Mouse (Mus musculus) midbrain, embryonic 13.5 days (tissue): ENCODE data around the gene Cyp4x1. TPM values are rescaled to one million over a fixed set of nuclear protein-coding genes. Genes with fewer than 3 reads are reported as not detected.

Experiments used
- ATAC-seq: fragments of 200-750 bp; cut with Nextera tagmentation; 2 replicates; pipeline ENCODE4 v1.8.0; 2017; ENCODE audit warnings: mild to moderate bottlenecking, moderate TSS enrichment, moderate library complexity
- H3K27ac ChIP-seq: fragments of 300-500 bp; sonication (generic); 2 replicates; pipeline ENCODE4 v1.5.1; 2015; ENCODE audit warnings: inconsistent platforms, mild to moderate bottlenecking, moderate library complexity
- H3K27me3 ChIP-seq: fragments of 300-500 bp; sonication (generic); 2 replicates; pipeline ENCODE4 v1.6.1; 2015; ENCODE audit warnings: mild to moderate bottlenecking, inconsistent platforms
- H3K36me3 ChIP-seq: fragments of 300-500 bp; sonication (generic); 2 replicates; pipeline ENCODE4 v1.6.1; 2015; ENCODE audit warnings: mild to moderate bottlenecking, inconsistent platforms
- H3K4me1 ChIP-seq: fragments of 300-500 bp; sonication (generic); replicated peaks from 2 replicates; pipeline ENCODE4 v1.6.1; 2015; ENCODE audit warnings: inconsistent platforms
- H3K4me2 ChIP-seq: fragments of 300-500 bp; sonication (generic); replicated peaks from 2 replicates; pipeline ENCODE4 v1.6.1; 2015; ENCODE audit warnings: moderate library complexity, mild to moderate bottlenecking, inconsistent platforms
- H3K4me3 ChIP-seq: fragments of 300-500 bp; sonication (generic); replicated peaks from 2 replicates; pipeline ENCODE4 v1.5.1; 2015; ENCODE audit warnings: mild to moderate bottlenecking, inconsistent platforms
- H3K9ac ChIP-seq: fragments of 300-500 bp; sonication (generic); replicated peaks from 2 replicates; pipeline ENCODE4 v1.6.1; 2015; ENCODE audit warnings: mild to moderate bottlenecking, inconsistent platforms
- H3K9me3 ChIP-seq: fragments of 300-500 bp; sonication (generic); 2 replicates; pipeline ENCODE4 v1.6.1; 2016; ENCODE audit warnings: mild to moderate bottlenecking, inconsistent platforms
- WGBS: fragments of 180-500 bp; shearing (Covaris S2); methylation state at CpG from one replicate; pipeline ENCODE4 v1.1.7; 2015; 5-methylcytosine and 5-hydroxymethylcytosine counted together
- polyA plus RNA-seq: library from polyadenylated mRNA; unstranded; fragments of >200 nt; fragmentation: Nextera tagmentation; extraction: Ambion mirVana; gene quantifications from 2 replicates; pipeline ENCODE4 v1.2.1, GENCODE M21; 2015

The Cyp4x1 gene
- polyA plus RNA-seq, 1 experiment from 2014 or later, result 3.6 TPM

DNA sequence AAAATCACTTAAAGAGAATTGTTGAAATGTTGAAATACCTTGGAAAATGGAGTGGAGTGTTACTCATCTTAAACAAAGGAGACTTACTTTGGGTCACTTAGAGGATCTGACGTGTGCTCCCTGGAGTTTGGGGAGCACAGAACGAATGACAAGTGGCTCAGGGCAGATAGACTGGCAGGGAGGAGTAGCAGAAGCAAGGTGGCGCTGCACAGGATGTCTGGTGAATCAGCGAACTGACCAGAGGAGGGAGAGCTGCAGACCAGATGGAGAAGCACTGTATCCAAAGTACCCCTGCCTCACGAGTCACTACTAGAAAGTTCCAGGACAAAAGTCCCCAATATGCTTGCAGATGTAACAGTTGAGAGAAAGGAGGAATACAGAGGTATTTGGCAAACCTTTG lies 20.8 kb downstream of the Cyp4x1 start:
- WGBS, result 30% methylated on average over 5 of the region's 5 CpGs
- Histone ChIP-seq H3K4me1 (no peaks in the 10 kb centered on the region), H3K27me3 (no peaks in the 10 kb centered on the region), H3K27ac (no peak overlapping the region), H3K9me3 (no peaks in the 10 kb centered on the region), H3K4me2 (no peak overlapping the region), H3K36me3 (no peaks in the 10 kb centered on the region), H3K4me3 (no peak overlapping the region), H3K9ac (no peak overlapping the region)
- ATAC-seq, result no peak

DNA sequence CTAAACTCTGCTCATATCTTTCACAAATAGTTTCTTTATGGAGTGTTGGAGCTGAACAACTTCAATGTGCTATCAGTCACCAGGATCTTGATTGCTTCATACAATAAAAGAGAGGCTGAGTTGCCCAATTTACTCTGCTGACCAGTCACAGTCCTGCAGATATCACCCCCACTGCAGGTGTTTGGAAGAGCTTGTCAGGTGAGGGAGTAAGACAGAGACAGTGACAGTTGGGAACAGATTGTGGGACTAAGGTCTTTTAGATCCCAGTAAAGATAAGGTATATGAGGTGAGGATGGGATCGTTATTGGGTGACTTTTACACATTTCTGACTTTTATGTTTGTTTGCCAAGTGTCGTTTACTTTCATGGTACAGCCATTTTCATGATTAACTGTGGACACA lies 22.9 kb downstream of the Cyp4x1 start:
- WGBS, result 77% methylated on average over 2 of the region's 2 CpGs
- Histone ChIP-seq H3K4me3 (no peak overlapping the region), H3K27me3 (no peaks in the 10 kb centered on the region), H3K36me3 (no peaks in the 10 kb centered on the region), H3K27ac (no peak overlapping the region), H3K9ac (no peak overlapping the region), H3K9me3 (no peaks in the 10 kb centered on the region), H3K4me2 (no peak overlapping the region), H3K4me1 (no peaks in the 10 kb centered on the region)
- no peak for ATAC-seq

DNA sequence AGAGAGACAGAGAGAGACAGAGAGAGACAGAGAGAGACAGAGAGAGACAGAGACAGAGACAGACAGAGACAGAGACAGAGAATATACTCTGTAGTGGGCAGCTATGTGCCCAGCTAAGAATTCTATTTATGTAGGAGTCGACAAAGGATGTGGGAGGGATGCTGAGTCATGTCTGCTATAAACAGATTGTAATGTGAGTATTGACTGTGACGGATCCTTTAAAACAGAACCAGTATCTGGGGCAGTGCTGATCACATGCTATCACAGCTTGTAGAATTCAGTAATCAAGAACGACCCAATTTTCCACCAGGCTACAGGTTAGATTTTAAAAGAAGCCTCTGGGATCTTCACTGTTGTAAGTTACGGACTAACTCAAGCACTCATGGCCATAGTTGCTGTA lies 30.6 kb downstream of the Cyp4x1 start:
- Histone ChIP-seq H3K4me1 (no peaks in the 10 kb centered on the region), H3K36me3 (no peaks in the 10 kb centered on the region)
- 78% methylated on average over 4 of the region's 4 CpGs for WGBS

DNA sequence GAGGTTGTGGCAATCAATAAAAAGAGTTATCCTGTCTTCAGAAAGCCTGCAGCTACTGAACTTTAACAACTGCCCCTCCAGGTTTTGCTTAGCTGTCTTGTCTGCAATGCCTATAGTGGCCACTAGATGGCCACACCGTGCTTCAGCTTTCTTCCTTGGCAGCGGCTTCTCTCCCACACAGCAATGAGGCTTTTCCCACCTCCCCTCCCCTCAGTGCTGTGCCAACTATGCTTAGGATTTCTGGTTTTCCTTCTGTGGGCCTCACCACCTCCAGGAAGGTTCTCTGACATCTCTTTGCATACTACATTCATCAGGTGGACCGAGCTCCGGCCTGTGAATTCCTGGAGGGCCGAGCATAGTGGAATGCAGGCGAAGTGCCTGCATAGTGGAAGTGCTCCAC lies 32.4 kb downstream of the Cyp4x1 start:
- WGBS, result 39% methylated on average over 6 of the region's 6 CpGs
- Histone ChIP-seq H3K36me3 (no peaks in the 10 kb centered on the region), H3K9me3 (no peaks in the 10 kb centered on the region), H3K27ac (no peak overlapping the region), H3K4me1 (peaks cover 5% of the 10 kb centered on the region), H3K27me3 (peaks cover 8% of the 10 kb centered on the region), H3K9ac (no peak overlapping the region), H3K4me2 (no peak overlapping the region), H3K4me3 (no peak overlapping the region)
- peak; percentile 63; the same call in 1 of the 2 replicates for ATAC-seq

More for the DNA sequence above, 30.6 kb downstream of the Cyp4x1 start:
- H3K4me3 ChIP-seq, result no peak overlapping the region
- H3K4me2 ChIP-seq, result no peak overlapping the region
- no peak for ATAC-seq
- H3K27ac ChIP-seq, result no peak overlapping the region
- peaks cover 5% of the 10 kb centered on the region; the same call in 1 of the 2 replicates for H3K27me3 ChIP-seq
- no peak overlapping the region for H3K9ac ChIP-seq
- no peaks in the 10 kb centered on the region for H3K9me3 ChIP-seq

DNA sequence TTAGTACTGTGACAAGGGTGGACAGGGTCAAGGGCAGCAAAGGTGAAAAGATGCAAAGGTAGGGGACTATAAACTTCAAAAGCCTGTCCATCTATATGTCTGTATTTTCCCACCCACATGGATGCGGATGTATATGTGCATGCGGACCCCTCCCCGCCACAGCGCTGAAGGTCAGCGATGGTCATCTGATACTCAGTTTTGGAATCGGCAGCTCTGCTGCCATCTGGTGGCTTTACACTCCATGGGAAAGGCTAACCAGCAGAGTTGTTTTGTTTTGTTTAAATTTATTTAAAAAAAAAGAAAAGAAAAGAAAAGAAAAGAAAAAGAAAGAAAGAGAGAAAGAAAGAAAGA lies 37.0 kb downstream of the Cyp4x1 start:
- Histone ChIP-seq H3K27ac (no peak overlapping the region), H3K27me3 (peaks cover 36% of the 10 kb centered on the region), H3K4me2 (peak overlapping the region; percentile 78), H3K4me1 (peaks cover 18% of the 10 kb centered on the region), H3K9me3 (no peaks in the 10 kb centered on the region), H3K9ac (no peak overlapping the region), H3K36me3 (no peaks in the 10 kb centered on the region), H3K4me3 (peak overlapping the region; percentile 12; the same call in 1 of the 2 replicates)
- under 1% methylated on average over 6 of the region's 6 CpGs for WGBS
- peak; percentile 17; the same call in 1 of the 2 replicates for ATAC-seq

DNA sequence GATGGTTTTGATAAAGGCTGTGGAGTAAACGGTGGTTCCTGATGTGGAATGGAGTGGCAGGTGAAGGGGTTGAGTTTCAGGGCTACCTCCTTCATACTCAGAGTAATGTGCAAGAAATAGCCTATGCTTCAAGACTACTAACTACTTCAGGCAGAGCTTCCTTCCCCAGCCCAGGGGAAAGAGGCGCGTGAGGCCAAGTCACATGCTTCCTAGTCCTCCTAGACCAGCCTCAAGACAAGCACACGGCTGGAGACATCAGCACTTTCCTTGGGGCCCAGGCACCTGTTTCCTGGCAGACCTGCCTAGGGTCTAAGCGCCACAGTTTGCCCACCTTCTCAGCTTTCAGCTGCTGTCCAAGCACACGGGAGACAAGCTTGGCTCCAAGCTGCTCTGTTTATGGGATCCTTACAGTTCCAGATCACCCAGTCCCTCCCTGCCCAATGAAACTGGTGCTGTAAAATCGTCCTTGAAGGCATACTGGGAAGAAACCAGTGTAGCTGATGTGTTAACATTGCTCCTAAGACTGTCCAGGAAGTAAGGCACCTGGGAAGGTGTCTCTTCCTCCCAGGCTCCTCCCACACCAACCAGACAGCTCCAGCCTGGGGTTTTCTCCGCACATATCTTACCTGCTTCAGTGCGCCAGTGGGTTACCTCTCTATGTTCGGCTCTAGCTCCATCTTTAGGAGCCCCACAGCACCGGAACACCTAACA lies 37.5 kb downstream of the Cyp4x1 start:
- ATAC-seq, result peak; percentile 31; the same call in 1 of the 2 replicates
- Histone ChIP-seq H3K9me3 (no peaks in the 10 kb centered on the region), H3K4me3 (peak overlapping the region; percentile 12; the same call in 1 of the 2 replicates), H3K4me1 (peaks cover 18% of the 10 kb centered on the region), H3K27ac (peak overlapping the region; percentile 61), H3K4me2 (peak overlapping the region; percentile 78), H3K27me3 (peaks cover 36% of the 10 kb centered on the region), H3K9ac (no peak overlapping the region; the same call in 1 of the 2 replicates), H3K36me3 (no peaks in the 10 kb centered on the region)
- 11% methylated on average over 11 of the region's 11 CpGs for WGBS

DNA sequence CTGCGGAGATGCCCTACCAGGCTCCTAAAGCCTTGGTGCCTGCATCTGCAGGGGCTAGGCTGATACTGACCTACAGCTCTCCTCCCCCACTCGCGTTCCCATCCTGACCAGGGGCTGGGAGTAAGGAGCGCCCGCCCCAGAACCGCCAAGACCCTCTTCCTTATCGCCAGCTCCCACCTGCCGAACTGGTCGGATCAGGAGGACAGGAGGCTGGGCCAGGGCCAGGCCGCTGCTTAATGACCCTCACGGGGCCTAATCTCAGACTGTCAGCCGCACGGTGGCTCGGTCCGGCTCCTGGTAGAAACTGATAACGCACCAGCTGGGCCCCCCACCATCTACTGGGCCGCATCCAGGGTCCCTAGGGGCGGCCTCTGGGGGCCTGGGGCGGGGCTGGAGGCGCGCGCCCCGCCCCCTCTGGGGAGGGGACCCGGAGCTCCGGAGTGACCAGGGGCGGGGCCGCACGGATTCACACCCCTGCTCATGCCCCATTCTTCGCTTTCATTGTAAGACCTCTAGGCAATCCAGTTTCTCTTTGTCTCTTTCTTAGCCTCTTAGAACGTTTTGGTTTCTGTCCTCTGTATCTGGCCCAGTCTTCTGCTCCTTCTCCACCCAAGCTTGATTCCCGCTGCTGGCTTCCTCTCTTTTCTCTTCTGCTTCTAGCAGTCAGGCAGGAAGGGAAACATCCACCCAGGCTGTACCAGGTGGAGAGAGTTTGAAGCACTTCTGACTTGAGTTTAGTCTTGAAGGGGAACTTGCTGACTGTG lies 38.2 kb downstream of the Cyp4x1 start:
- H3K36me3 ChIP-seq, result no peaks in the 10 kb centered on the region
- no peaks in the 10 kb centered on the region for H3K9me3 ChIP-seq
- peak overlapping the region; percentile 41 for H3K4me3 ChIP-seq
- peaks cover 18% of the 10 kb centered on the region for H3K4me1 ChIP-seq
- H3K27ac ChIP-seq, result peak overlapping the region; percentile 61
- H3K9ac ChIP-seq, result peak overlapping the region; percentile 72
- peak overlapping the region; percentile 78 for H3K4me2 ChIP-seq
- H3K27me3 ChIP-seq, result peaks cover 32% of the 10 kb centered on the region
- ATAC-seq, result peak; percentile 90
- under 1% methylated on average over 25 of the region's 31 CpGs for WGBS

- Histone ChIP-seq H3K27ac (no peak overlapping the region), H3K27me3 (peaks cover 34% of the 10 kb centered on the region)
- 79% methylated on average over 2 of the region's 2 CpGs for WGBS
Observed at GRCm38 (mm10) chr4:115094056-115094455, 40.0 kb downstream of the Cyp4x1 start.

DNA sequence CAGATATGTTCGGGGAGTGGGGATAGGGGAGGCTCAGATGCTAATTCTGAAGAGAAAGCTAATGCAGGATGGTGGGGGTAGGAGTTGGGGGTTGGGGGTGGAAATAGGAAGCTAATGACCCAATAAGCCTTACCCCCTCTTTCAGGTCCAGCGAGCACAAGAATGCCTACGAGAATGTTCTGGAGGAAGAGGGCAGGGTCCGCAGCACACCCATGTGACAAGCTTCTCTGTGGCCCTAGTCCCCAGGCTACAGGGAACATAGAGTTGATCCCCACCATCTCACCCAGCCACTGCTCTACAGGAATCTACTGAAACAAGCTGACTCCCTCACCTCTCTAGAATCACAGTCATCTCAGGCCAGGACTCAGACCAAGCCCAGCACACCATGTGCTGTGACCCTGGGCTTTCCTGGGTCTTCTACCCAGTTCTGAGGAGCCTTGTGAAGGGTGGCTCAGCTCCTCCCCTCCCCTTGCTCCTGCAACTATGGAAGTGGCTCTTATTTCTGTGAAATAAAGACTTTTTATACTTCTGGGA lies 40.7 kb downstream of the Cyp4x1 start:
- Histone ChIP-seq H3K9me3 (no peaks in the 10 kb centered on the region), H3K36me3 (no peaks in the 10 kb centered on the region), H3K27me3 (peaks cover 38% of the 10 kb centered on the region), H3K4me3 (no peak overlapping the region), H3K9ac (no peak overlapping the region), H3K4me2 (no peak overlapping the region), H3K4me1 (peaks cover 18% of the 10 kb centered on the region), H3K27ac (no peak overlapping the region)
- WGBS, result 82% methylated on average over 4 of the region's 4 CpGs
- no peak for ATAC-seq

More at GRCm38 (mm10) chr4:115094056-115094455, 40.0 kb downstream of the Cyp4x1 start:
- H3K4me3 ChIP-seq, result no peak overlapping the region
- H3K9ac ChIP-seq, result no peak overlapping the region
- H3K36me3 ChIP-seq, result no peaks in the 10 kb centered on the region
- peaks cover 18% of the 10 kb centered on the region for H3K4me1 ChIP-seq
- no peaks in the 10 kb centered on the region for H3K9me3 ChIP-seq
- ATAC-seq, result no peak
- no peak overlapping the region for H3K4me2 ChIP-seq

- H3K27me3 ChIP-seq, result peaks cover 49% of the 10 kb centered on the region
- H3K4me3 ChIP-seq, result no peak overlapping the region
- H3K27ac ChIP-seq, result no peak overlapping the region
- WGBS, result 77% methylated on average over 3 of the region's 3 CpGs
- no peaks in the 10 kb centered on the region for H3K36me3 ChIP-seq
- peaks cover 15% of the 10 kb centered on the region for H3K4me1 ChIP-seq
- ATAC-seq, result no peak
- H3K4me2 ChIP-seq, result no peak overlapping the region
- no peaks in the 10 kb centered on the region for H3K9me3 ChIP-seq
- no peak overlapping the region for H3K9ac ChIP-seq
Observed at GRCm38 (mm10) chr4:115091806-115092205, 42.3 kb downstream of the Cyp4x1 start.

DNA sequence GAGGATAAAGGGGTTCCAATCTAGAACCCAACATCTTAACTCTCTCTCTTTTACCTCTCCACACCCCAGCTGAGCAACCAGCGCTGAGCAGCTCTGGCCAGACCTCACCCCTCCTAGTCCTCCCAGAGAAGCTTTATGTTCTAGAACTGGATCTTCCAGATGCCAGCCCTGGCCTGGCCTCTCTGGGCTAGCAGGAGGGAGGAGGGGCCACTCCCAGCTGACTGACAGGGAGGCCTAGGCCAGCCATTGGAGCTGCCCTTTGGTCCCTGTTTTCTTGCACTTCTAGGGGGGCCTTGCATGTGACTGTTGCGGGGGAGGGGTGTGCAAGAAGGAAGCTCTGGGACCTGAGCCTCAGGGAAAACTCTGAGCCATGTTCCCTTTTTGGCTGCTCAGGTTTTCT lies 43.5 kb downstream of the Cyp4x1 start:
- peaks cover 3% of the 10 kb centered on the region for H3K4me1 ChIP-seq
- no peaks in the 10 kb centered on the region for H3K36me3 ChIP-seq
- no peak overlapping the region for H3K4me3 ChIP-seq
- no peaks in the 10 kb centered on the region for H3K9me3 ChIP-seq
- H3K9ac ChIP-seq, result no peak overlapping the region
- peaks cover 44% of the 10 kb centered on the region for H3K27me3 ChIP-seq
- 66% methylated on average over 2 of the region's 2 CpGs for WGBS
- ATAC-seq, result no peak
- H3K27ac ChIP-seq, result no peak overlapping the region
- H3K4me2 ChIP-seq, result no peak overlapping the region
